Mouse (Mus musculus) CD4-positive helper T cell, adult 2 months (primary cell): ENCODE measurements around the gene Gm10750.
"Not testable (repeated sequence)": the region's sequence is repeated elsewhere in the genome, so short reads cannot be mapped to it uniquely, and the experiment has no call there.

ENCODE experiments used
- DNase-seq: peaks from one replicate; pipeline ENCODE4 v3.0.0-alpha.2; 2012; ENCODE audit warnings: low read depth, missing footprints, low spot score

Gm10750 gene

DNA sequence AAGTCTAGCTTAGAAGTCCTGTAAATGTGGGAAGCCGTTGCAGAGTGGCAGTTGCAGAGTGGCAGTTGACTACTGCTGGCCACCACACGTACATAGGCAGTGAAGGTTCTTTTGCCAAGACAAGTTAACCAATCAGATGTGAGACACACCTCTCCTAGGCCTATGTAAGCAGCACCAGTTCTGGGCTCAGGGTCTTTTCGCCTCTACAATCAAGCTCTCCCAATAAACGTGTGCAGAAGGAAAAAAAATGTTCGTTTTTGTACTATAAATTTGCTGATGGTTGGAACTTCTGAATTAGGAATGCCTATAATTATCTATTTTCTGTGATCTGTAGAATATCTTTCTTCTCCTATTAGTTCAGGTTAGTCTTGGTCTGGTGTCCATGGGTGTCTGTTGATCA lies at the start of gene Gm10750:
TSS of gene Gm10750 (minus strand) at position 101 of the 400 bp plus-strand sequence.
- DNase-seq, result not testable (repeated sequence)

DNA sequence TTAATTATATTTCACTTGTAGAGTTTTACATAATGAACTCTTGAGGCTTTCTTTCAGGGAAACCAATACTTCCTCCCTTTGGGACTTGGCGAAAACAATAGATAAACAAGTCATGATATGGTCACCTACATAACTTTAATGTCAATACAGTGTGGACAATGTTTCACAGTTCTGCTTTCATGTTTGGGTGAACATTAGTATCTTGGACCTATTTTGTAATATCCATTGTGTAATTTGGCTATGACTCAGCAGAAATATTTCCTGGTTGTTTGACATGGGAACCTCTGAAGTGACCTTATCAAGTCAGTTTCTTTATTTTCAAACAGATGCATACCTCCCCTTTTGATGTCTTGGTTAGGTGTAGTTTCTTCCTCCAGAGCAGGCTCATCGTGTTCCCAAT lies 12.2 kb downstream of the Gm10750 start:
- no peak for DNase-seq

DNA sequence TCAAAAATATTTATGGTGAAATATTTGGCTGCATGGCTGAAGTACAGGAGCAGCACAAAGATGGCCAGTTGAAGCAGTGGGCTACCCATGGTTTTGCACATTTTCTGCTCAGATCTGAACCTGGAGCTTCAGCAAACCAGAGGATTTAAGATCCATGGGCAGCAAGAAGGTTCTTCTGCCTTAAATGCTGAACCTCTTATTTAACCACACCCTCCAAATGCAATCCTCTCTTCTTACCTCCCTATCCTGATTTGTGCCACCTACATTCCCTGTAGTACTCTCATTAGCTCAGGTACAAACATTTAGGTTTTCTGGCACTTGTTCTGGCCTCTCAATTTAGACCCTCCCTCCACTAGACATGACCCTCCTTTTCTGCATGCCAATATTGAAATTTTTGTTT lies 13.9 kb downstream of the Gm10750 start, which contains the start of gene Gm1330:
TSS of gene Gm1330 (minus strand) at position 101 of the 400 bp plus-strand sequence.
- DNase-seq, result no peak

DNA sequence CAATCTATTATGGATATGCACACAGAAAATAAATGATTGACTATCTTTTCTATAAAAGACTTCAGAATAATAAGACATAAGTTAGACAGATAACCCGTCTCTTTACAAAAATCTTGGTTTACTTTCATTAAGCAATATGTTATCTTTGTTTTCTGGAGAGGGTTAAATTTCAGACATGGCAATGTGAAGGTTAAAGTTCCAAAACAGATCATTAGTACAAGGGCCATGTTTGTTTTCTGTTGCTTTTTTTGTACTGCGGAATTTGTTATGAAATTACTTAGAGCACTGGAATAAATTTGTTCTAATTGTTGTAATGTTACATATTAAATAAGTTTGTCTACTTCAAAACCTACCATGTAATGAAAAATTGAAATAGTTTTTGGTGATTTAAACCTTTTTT lies 21.9 kb downstream of the Gm10750 start:
- no peak for DNase-seq
